Mouse (Mus musculus): ENCODE results near the gene Olfr493. TPM values are rescaled to one million over a fixed set of nuclear protein-coding genes. Genes with fewer than 3 reads are reported as not detected.

Olfr493 gene
- not detected in 2 replicates for polyA plus RNA-seq (2015; fragmentation: Nextera tagmentation; extraction: Ambion mirVana)

GRCm38 (mm10) chr7:108346879-108347278, at the start of gene Olfr493:
Gene Olfr493 (minus strand): TSS chr7:108346979.
- Histone ChIP-seq H3K4me3 (no peak within 1 kb of the TSS), H3K9me3 (no peaks in the 10 kb centered on the region), H3K27ac (no peak within 1 kb of the TSS), H3K9ac (no peak within 1 kb of the TSS), H3K36me3 (no peaks in the 10 kb centered on the region), H3K4me2 (replicated peaks) (no peak within 1 kb of the TSS), H3K27me3 (no peaks in the 10 kb centered on the region), H3K4me1 (no peaks in the 10 kb centered on the region)
- 60% methylated on average over 1 of the region's 1 CpGs for WGBS
- no peak for ATAC-seq (ENCODE audit: low FRiP score, low read depth)

GRCm38 (mm10) chr7:108392867-108393266, 46.1 kb upstream of the Olfr493 start, which contains the start of gene Olfr495:
Gene Olfr495 (plus strand): TSS chr7:108393167.
- no peak for ATAC-seq (ENCODE audit: low FRiP score, low read depth)
- Histone ChIP-seq H3K36me3 (no peaks in the 10 kb centered on the region), H3K27ac (no peak within 1 kb of the TSS), H3K9me3 (no peaks in the 10 kb centered on the region), H3K4me3 (no peak within 1 kb of the TSS), H3K27me3 (no peaks in the 10 kb centered on the region), H3K4me2 (replicated peaks) (no peak within 1 kb of the TSS), H3K9ac (no peak within 1 kb of the TSS), H3K4me1 (no peaks in the 10 kb centered on the region)
- 75% methylated on average over 1 of the region's 1 CpGs for WGBS

- Histone ChIP-seq H3K27ac (no peak within 1 kb of the TSS), H3K9ac (no peak within 1 kb of the TSS), H3K27me3 (no peaks in the 10 kb centered on the region), H3K36me3 (no peaks in the 10 kb centered on the region), H3K4me2 (replicated peaks) (no peak within 1 kb of the TSS), H3K4me3 (no peak within 1 kb of the TSS), H3K9me3 (0 out of 2 replicates have a peak, but pooled peaks cover under 1% of the 10 kb centered on the region), H3K4me1 (no peaks in the 10 kb centered on the region)
- WGBS = 85% methylated on average over 3 of the region's 3 CpGs
- no peak for ATAC-seq (ENCODE audit: low FRiP score, low read depth)
Measured at GRCm38 (mm10) chr7:108365035-108365434, 18.3 kb upstream of the Olfr493 start, which contains the start of gene Olfr494. Gene Olfr494 (plus strand): TSS chr7:108365335.

GRCm38 (mm10) chr7:108323574-108323973, 23.2 kb downstream of the Olfr493 start, which contains the start of gene Olfr492:
Gene Olfr492 (minus strand): TSS chr7:108323674.
- Histone ChIP-seq H3K4me2 (replicated peaks) (no peak within 1 kb of the TSS), H3K9me3 (no peaks in the 10 kb centered on the region)
- 81% methylated on average over 2 of the region's 2 CpGs for WGBS

GRCm38 (mm10) chr7:108313151-108313550, 33.6 kb downstream of the Olfr493 start, which contains the start of gene Olfr491:
Gene Olfr491 (plus strand): TSS chr7:108313451.
- WGBS = 76% methylated on average over 1 of the region's 1 CpGs
- Histone ChIP-seq H3K27ac (no peak within 1 kb of the TSS), H3K36me3 (no peaks in the 10 kb centered on the region), H3K9ac (no peak within 1 kb of the TSS), H3K4me2 (replicated peaks) (no peak within 1 kb of the TSS), H3K27me3 (no peaks in the 10 kb centered on the region), H3K4me3 (no peak within 1 kb of the TSS), H3K9me3 (no peaks in the 10 kb centered on the region), H3K4me1 (no peaks in the 10 kb centered on the region)
- no peak for ATAC-seq (ENCODE audit: low FRiP score, low read depth)

More at GRCm38 (mm10) chr7:108323574-108323973, 23.2 kb downstream of the Olfr493 start, which contains the start of gene Olfr492:
- Histone ChIP-seq H3K4me1 (no peaks in the 10 kb centered on the region), H3K36me3 (no peaks in the 10 kb centered on the region), H3K9ac (no peak within 1 kb of the TSS), H3K4me3 (no peak within 1 kb of the TSS), H3K27me3 (no peaks in the 10 kb centered on the region), H3K27ac (no peak within 1 kb of the TSS)
- ATAC-seq (ENCODE audit: low FRiP score, low read depth) = no peak

Other genes starting within 250 kb of the Olfr493 start
- gene Olfr482, start 249.4 kb downstream of the Olfr493 start, polyA plus RNA-seq (2015; fragmentation: Nextera tagmentation; extraction: Ambion mirVana) = 0.14 TPM in 1 of 2 replicates, not detected in the other
- gene Olfr483, start 246.1 kb downstream of the Olfr493 start, polyA plus RNA-seq (2015; fragmentation: Nextera tagmentation; extraction: Ambion mirVana) = not detected in 2 replicates
- gene Olfr484, start 219.5 kb downstream of the Olfr493 start, polyA plus RNA-seq (2015; fragmentation: Nextera tagmentation; extraction: Ambion mirVana) = not detected in 2 replicates
- gene Olfr485, start 187.1 kb downstream of the Olfr493 start, polyA plus RNA-seq (2015; fragmentation: Nextera tagmentation; extraction: Ambion mirVana) = not detected in 2 replicates
- not detected in 2 replicates for gene Olfr486, start 174.2 kb downstream of the Olfr493 start, polyA plus RNA-seq (2015; fragmentation: Nextera tagmentation; extraction: Ambion mirVana)
- gene Olfr487, start 132.3 kb downstream of the Olfr493 start, polyA plus RNA-seq (2015; fragmentation: Nextera tagmentation; extraction: Ambion mirVana) = not detected in 2 replicates
- gene Olfr488, start 88.6 kb downstream of the Olfr493 start, polyA plus RNA-seq (2015; fragmentation: Nextera tagmentation; extraction: Ambion mirVana) = not detected in 2 replicates
- gene Olfr490, start 58.0 kb downstream of the Olfr493 start, polyA plus RNA-seq (2015; fragmentation: Nextera tagmentation; extraction: Ambion mirVana) = not detected in 2 replicates
- not detected in 2 replicates for gene Olfr491, start 33.5 kb downstream of the Olfr493 start, polyA plus RNA-seq (2015; fragmentation: Nextera tagmentation; extraction: Ambion mirVana)
- 0.15 TPM in 1 of 2 replicates, not detected in the other for gene Olfr492, start 23.3 kb downstream of the Olfr493 start, polyA plus RNA-seq (2015; fragmentation: Nextera tagmentation; extraction: Ambion mirVana)
- gene Olfr494, start 18.4 kb upstream of the Olfr493 start, polyA plus RNA-seq (2015; fragmentation: Nextera tagmentation; extraction: Ambion mirVana) = not detected in 2 replicates
- gene Olfr495, start 46.2 kb upstream of the Olfr493 start, polyA plus RNA-seq (2015; fragmentation: Nextera tagmentation; extraction: Ambion mirVana) = not detected in 2 replicates
- gene Olfr497, start 73.4 kb upstream of the Olfr493 start, polyA plus RNA-seq (2015; fragmentation: Nextera tagmentation; extraction: Ambion mirVana) = not detected in 2 replicates
- gene Olfr498, start 118.3 kb upstream of the Olfr493 start, polyA plus RNA-seq (2015; fragmentation: Nextera tagmentation; extraction: Ambion mirVana) = not detected in 2 replicates
- gene Olfr502, start 178.1 kb upstream of the Olfr493 start, polyA plus RNA-seq (2015; fragmentation: Nextera tagmentation; extraction: Ambion mirVana) = not detected in 2 replicates
- not detected in 2 replicates for gene Olfr503, start 197.5 kb upstream of the Olfr493 start, polyA plus RNA-seq (2015; fragmentation: Nextera tagmentation; extraction: Ambion mirVana)
- not detected in 2 replicates for gene Olfr504, start 218.8 kb upstream of the Olfr493 start, polyA plus RNA-seq (2015; fragmentation: Nextera tagmentation; extraction: Ambion mirVana)

Data from limb, embryonic 13.5 days (tissue).